Mouse (Mus musculus): ENCODE measurements around the gene Abcd1. TPM values are rescaled to one million over a fixed set of nuclear protein-coding genes. Genes with fewer than 3 reads are reported as not detected.

Abcd1 gene
- total and polyA plus RNA-seq, 2 experiments from 2014 or later, result 14.3 to 22.0 TPM

GRCm38 (mm10) chrX:73690917-73691629, 25.3 kb upstream of the Abcd1 start:
- Histone ChIP-seq H3K27me3 (ENCODE audit: control insufficient read depth, insufficient read depth, low read length) (no peaks in the 10 kb centered on the region), H3K9ac (replicated peaks; ENCODE audit: low read depth, low read length) (no peak overlapping the region), H3K36me3 (replicated peaks; ENCODE audit: control insufficient read depth, insufficient read depth, low read length) (peaks cover 11% of the 10 kb centered on the region), H3K4me3 (ENCODE audit: low read depth, low read length) (no peak overlapping the region), H3K4me2 (ENCODE audit: low read depth, low read length) (no peak overlapping the region), H3K4me1 (ENCODE audit: control insufficient read depth, insufficient read depth) (no peaks in the 10 kb centered on the region), H3K27ac (ENCODE audit: low read depth) (peak overlapping the region; percentile 55), H3K9me3 (replicated peaks; ENCODE audit: control insufficient read depth, low read length) (no peaks in the 10 kb centered on the region)
- TF ChIP-seq EP300 (IDR thresholded peaks at IDR 0.05; ENCODE audit: low read depth) (no peak), CTCF (IDR thresholded peaks at IDR 0.05; ENCODE audit: low read depth) (peak; percentile 67)
- DNase-seq (ENCODE audit: low spot score), result peak; percentile 44
- ATAC-seq (ENCODE audit: insufficient read depth, low read depth), result peak; percentile 82
- 44% methylated on average over 5 of the region's 5 CpGs for WGBS

DNA sequence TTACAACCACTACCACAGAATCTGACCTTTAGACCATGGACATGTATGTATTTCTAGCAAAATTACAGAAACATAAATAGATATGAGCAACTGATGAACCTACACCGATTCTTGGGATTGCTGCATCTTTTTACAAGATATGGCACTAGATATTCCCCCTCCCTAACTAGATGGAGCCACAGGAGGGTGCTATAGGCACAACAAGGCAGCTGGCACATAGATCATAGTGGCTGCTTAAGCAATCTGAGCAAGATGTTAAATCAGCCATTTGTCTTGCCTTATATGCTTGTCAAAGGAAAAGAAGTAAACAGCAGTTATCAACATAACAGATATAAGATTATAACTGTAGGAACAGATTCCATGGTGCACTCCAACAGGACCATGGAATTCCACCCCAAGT, 15.9 kb upstream of the Abcd1 start:
- Histone ChIP-seq H3K4me3 (ENCODE audit: low read depth, low read length) (no peak overlapping the region), H3K4me1 (ENCODE audit: control insufficient read depth, insufficient read depth) (no peaks in the 10 kb centered on the region), H3K36me3 (replicated peaks; ENCODE audit: control insufficient read depth, insufficient read depth, low read length) (peaks cover 11% of the 10 kb centered on the region; the same call in 1 of the 2 replicates), H3K9ac (replicated peaks; ENCODE audit: low read depth, low read length) (no peak overlapping the region), H3K9me3 (replicated peaks; ENCODE audit: control insufficient read depth, low read length) (no peaks in the 10 kb centered on the region), H3K4me2 (ENCODE audit: low read depth, low read length) (no peak overlapping the region), H3K27me3 (ENCODE audit: control insufficient read depth, insufficient read depth, low read length) (no peaks in the 10 kb centered on the region), H3K27ac (ENCODE audit: low read depth) (no peak overlapping the region)
- TF ChIP-seq CTCF (IDR thresholded peaks at IDR 0.05; ENCODE audit: low read depth) (peak; percentile 36), EP300 (IDR thresholded peaks at IDR 0.05; ENCODE audit: low read depth) (no peak)
- ATAC-seq (ENCODE audit: insufficient read depth, low read depth) (no peak), DNase-seq (ENCODE audit: low spot score) (no peak)
- 84% methylated on average over 1 of the region's 1 CpGs for WGBS

DNA sequence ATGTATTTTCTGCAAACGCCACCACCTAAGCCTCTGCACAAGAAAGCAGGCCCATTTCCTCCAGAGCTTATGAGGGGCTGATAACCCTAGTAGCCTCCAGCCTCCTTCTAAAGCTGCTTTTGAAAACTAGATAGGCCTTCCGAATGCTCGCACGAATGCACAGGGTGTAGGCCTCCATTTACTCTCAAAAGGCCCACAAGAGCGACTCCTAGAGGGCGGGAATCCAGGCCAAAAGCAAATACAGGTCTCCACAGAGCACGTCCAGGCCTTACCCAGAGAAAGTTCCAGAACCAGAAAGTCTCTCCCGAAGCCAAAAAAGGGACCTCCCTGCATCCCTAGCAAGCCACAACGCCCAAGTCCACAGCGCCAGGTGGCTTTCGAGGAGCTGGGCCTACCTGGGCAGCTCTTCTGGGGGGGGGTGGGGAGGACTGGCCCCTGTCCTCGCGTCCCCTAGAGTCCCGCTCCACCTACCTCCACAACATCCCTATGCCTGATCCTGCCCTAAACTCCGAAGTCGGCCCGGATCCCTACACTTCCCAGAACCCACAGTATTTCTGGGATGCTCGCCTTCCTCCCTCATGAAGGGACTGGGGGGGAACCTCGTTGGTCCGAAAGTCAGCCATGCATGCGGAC, 805 bp upstream of the Abcd1 start:
- peaks cover 11% of the 10 kb centered on the region; the same call in 1 of the 2 replicates for H3K4me1 ChIP-seq (ENCODE audit: control insufficient read depth, insufficient read depth)
- 25% methylated on average over 21 of the region's 21 CpGs for WGBS
- TF ChIP-seq CTCF (IDR thresholded peaks at IDR 0.05; ENCODE audit: low read depth) (no peak), EP300 (IDR thresholded peaks at IDR 0.05; ENCODE audit: low read depth) (no peak)
- DNase-seq (ENCODE audit: low spot score), result peak; percentile 27
- no peaks in the 10 kb centered on the region for H3K27me3 ChIP-seq (ENCODE audit: control insufficient read depth, insufficient read depth, low read length)
- H3K4me3 ChIP-seq (ENCODE audit: low read depth, low read length), result peak overlapping the region; percentile 64
- H3K4me2 ChIP-seq (ENCODE audit: low read depth, low read length), result peak overlapping the region; percentile 71
- peak; percentile 18 for ATAC-seq (ENCODE audit: insufficient read depth, low read depth)
- peak overlapping the region; percentile 69 for H3K9ac ChIP-seq (replicated peaks; ENCODE audit: low read depth, low read length)
- H3K27ac ChIP-seq (ENCODE audit: low read depth), result peak overlapping the region; percentile 86
- 0 out of 2 replicates have a peak, but pooled peaks cover 6% of the 10 kb centered on the region for H3K36me3 ChIP-seq (replicated peaks; ENCODE audit: control insufficient read depth, insufficient read depth, low read length)
- no peaks in the 10 kb centered on the region for H3K9me3 ChIP-seq (replicated peaks; ENCODE audit: control insufficient read depth, low read length)

GRCm38 (mm10) chrX:73716709-73717545, 530 bp downstream of the Abcd1 start:
- TF ChIP-seq CTCF (IDR thresholded peaks at IDR 0.05; ENCODE audit: low read depth), result no peak
- TF ChIP-seq EP300 (IDR thresholded peaks at IDR 0.05; ENCODE audit: low read depth), result no peak
- H3K36me3 ChIP-seq (replicated peaks; ENCODE audit: control insufficient read depth, insufficient read depth, low read length), result no peaks in the 10 kb centered on the region
- H3K4me1 ChIP-seq (ENCODE audit: control insufficient read depth, insufficient read depth), result peaks cover 11% of the 10 kb centered on the region; the same call in 1 of the 2 replicates
- H3K4me2 ChIP-seq (ENCODE audit: low read depth, low read length), result peak overlapping the region; percentile 71
- H3K4me3 ChIP-seq (ENCODE audit: low read depth, low read length), result peak overlapping the region; percentile 64
- DNase-seq (ENCODE audit: low spot score), result no peak
- H3K9me3 ChIP-seq (replicated peaks; ENCODE audit: control insufficient read depth, low read length), result no peaks in the 10 kb centered on the region
- peak overlapping the region; percentile 69 for H3K9ac ChIP-seq (replicated peaks; ENCODE audit: low read depth, low read length)
- ATAC-seq (ENCODE audit: insufficient read depth, low read depth), result no peak
- H3K27ac ChIP-seq (ENCODE audit: low read depth), result peak overlapping the region; percentile 86
- WGBS, result 39% methylated on average over 30 of the region's 30 CpGs
- no peaks in the 10 kb centered on the region for H3K27me3 ChIP-seq (ENCODE audit: control insufficient read depth, insufficient read depth, low read length)

GRCm38 (mm10) chrX:73717667-73718066, 1.3 kb downstream of the Abcd1 start:
- Histone ChIP-seq H3K27ac (ENCODE audit: low read depth) (0 out of 2 replicates have a peak overlapping the region, but pooled peaks have one; percentile 86), H3K4me2 (ENCODE audit: low read depth, low read length) (peak overlapping the region; percentile 71), H3K9me3 (replicated peaks; ENCODE audit: control insufficient read depth, low read length) (no peaks in the 10 kb centered on the region), H3K4me3 (ENCODE audit: low read depth, low read length) (peak overlapping the region; percentile 64), H3K27me3 (ENCODE audit: control insufficient read depth, insufficient read depth, low read length) (no peaks in the 10 kb centered on the region), H3K9ac (replicated peaks; ENCODE audit: low read depth, low read length) (no peak overlapping the region; the same call in 1 of the 2 replicates), H3K36me3 (replicated peaks; ENCODE audit: control insufficient read depth, insufficient read depth, low read length) (no peaks in the 10 kb centered on the region), H3K4me1 (ENCODE audit: control insufficient read depth, insufficient read depth) (peaks cover 11% of the 10 kb centered on the region; the same call in 1 of the 2 replicates)
- 59% methylated on average over 11 of the region's 11 CpGs for WGBS
- no peak for ATAC-seq (ENCODE audit: insufficient read depth, low read depth)
- no peak for DNase-seq (ENCODE audit: low spot score)
- no peak for TF ChIP-seq CTCF (IDR thresholded peaks at IDR 0.05; ENCODE audit: low read depth)
- no peak for TF ChIP-seq EP300 (IDR thresholded peaks at IDR 0.05; ENCODE audit: low read depth)

Measured in heart, postnatal 0 days (tissue).